Mouse (Mus musculus) thymus, postnatal 25 days (tissue): ENCODE measurements around the gene Ccdc62.

ENCODE experiments used
- DNase-seq: peaks from one replicate; pipeline ENCODE4 v3.0.0; 2022

The Ccdc62 gene

GRCm38 (mm10) chr5:123980521-123981249 lies 50.2 kb downstream of the Ccdc62 start:
- no peak for DNase-seq

- DNase-seq: no peak
Measured at GRCm38 (mm10) chr5:123981250-123981554, 50.7 kb downstream of the Ccdc62 start.

GRCm38 (mm10) chr5:123982838-123983237 lies 52.4 kb downstream of the Ccdc62 start:
- no peak for DNase-seq

GRCm38 (mm10) chr5:123985434-123985833 lies 55.0 kb downstream of the Ccdc62 start:
- DNase-seq: no peak

- no peak for DNase-seq
Measured at GRCm38 (mm10) chr5:123986925-123987324, 56.4 kb downstream of the Ccdc62 start.

GRCm38 (mm10) chr5:123987511-123987910 lies 57.0 kb downstream of the Ccdc62 start:
- DNase-seq: no peak

GRCm38 (mm10) chr5:123989941-123990885 lies 59.7 kb downstream of the Ccdc62 start:
- no peak for DNase-seq

GRCm38 (mm10) chr5:123991321-123991720 lies 60.8 kb downstream of the Ccdc62 start:
- no peak for DNase-seq

GRCm38 (mm10) chr5:123992193-123992637 lies 61.7 kb downstream of the Ccdc62 start:
- DNase-seq: no peak

- peak; percentile 79 for DNase-seq
Measured at GRCm38 (mm10) chr5:123992794-123993193, 62.3 kb downstream of the Ccdc62 start.

GRCm38 (mm10) chr5:123993263-123994036 lies 63.0 kb downstream of the Ccdc62 start:
- no peak for DNase-seq

GRCm38 (mm10) chr5:123994468-123994867 lies 64.0 kb downstream of the Ccdc62 start:
- no peak for DNase-seq

- DNase-seq: no peak
Measured at GRCm38 (mm10) chr5:123995388-123995787, 64.9 kb downstream of the Ccdc62 start.

- DNase-seq: peak; percentile 30
Measured at GRCm38 (mm10) chr5:123996194-123996593, 65.7 kb downstream of the Ccdc62 start.

- no peak for DNase-seq
Measured at GRCm38 (mm10) chr5:123996695-123997094, 66.2 kb downstream of the Ccdc62 start.

- no peak for DNase-seq
Measured at GRCm38 (mm10) chr5:123997211-123997751, 66.8 kb downstream of the Ccdc62 start.

GRCm38 (mm10) chr5:123997811-123998210 lies 67.3 kb downstream of the Ccdc62 start:
- DNase-seq: no peak

GRCm38 (mm10) chr5:123998370-123998769 lies 67.9 kb downstream of the Ccdc62 start:
- DNase-seq: no peak

- DNase-seq: peak; percentile 91
Measured at GRCm38 (mm10) chr5:124000824-124001223, 70.3 kb downstream of the Ccdc62 start.

GRCm38 (mm10) chr5:124001274-124001673 lies 70.8 kb downstream of the Ccdc62 start:
- DNase-seq: no peak

- DNase-seq: no peak
Measured at GRCm38 (mm10) chr5:124002876-124003275, 72.4 kb downstream of the Ccdc62 start.

GRCm38 (mm10) chr5:124003375-124003774 lies 72.9 kb downstream of the Ccdc62 start:
- DNase-seq: no peak
